Mouse (Mus musculus): Measurements from ENCODE around the gene Pola1. TPM values are rescaled to one million over a fixed set of nuclear protein-coding genes. Genes with fewer than 3 reads are reported as not detected.

The Pola1 gene
- polyA plus RNA-seq, 1 experiment = 1.4 TPM

- Histone ChIP-seq H3K27me3 (ENCODE audit: control insufficient read depth, insufficient read depth, insufficient read length) (no peaks in the 10 kb centered on the region), H3K36me3 (ENCODE audit: control insufficient read depth, insufficient read depth) (no peaks in the 10 kb centered on the region), H3K4me2 (ENCODE audit: low read depth) (no peak overlapping the region), H3K4me3 (no peak overlapping the region), H3ac (ENCODE audit: control insufficient read depth, insufficient read length) (no peak overlapping the region), H3K79me2 (ENCODE audit: control insufficient read depth, insufficient read depth) (no peaks in the 10 kb centered on the region)
- TF ChIP-seq MYOD1 (IDR thresholded peaks at IDR 0.05; ENCODE audit: control insufficient read depth in 1 of 3, insufficient read length in 2 of 3, low read depth in 2 of 3) (no peak), POLR2AphosphoS2 (IDR thresholded peaks at IDR 0.05; ENCODE audit: insufficient read length, low read depth) (no peak), MYOG (IDR thresholded peaks at IDR 0.05; ENCODE audit: control insufficient read depth in 1 of 3, insufficient read depth in 1 of 3, insufficient read length in 2 of 3, low read depth in 2 of 3) (no peak), TCF12 (IDR thresholded peaks at IDR 0.05; ENCODE audit: insufficient read depth, poor library complexity, severe bottlenecking) (no peak), E2F4 (IDR thresholded peaks at IDR 0.05; ENCODE audit: insufficient read depth) (no peak), MAX (IDR thresholded peaks at IDR 0.05; ENCODE audit: low read depth) (no peak), REST (IDR thresholded peaks at IDR 0.05; ENCODE audit: insufficient read depth, insufficient read length) (no peak), CEBPB (IDR thresholded peaks at IDR 0.05; ENCODE audit: insufficient read depth, poor library complexity, severe bottlenecking) (no peak), TCF3 (IDR thresholded peaks at IDR 0.05; ENCODE audit: insufficient read length, low read depth) (no peak), POLR2A (IDR thresholded peaks at IDR 0.05; ENCODE audit: insufficient read length, low read depth) (no peak), USF1 (IDR thresholded peaks at IDR 0.05; ENCODE audit: low read depth) (no peak), SRF (IDR thresholded peaks at IDR 0.05; ENCODE audit: control insufficient read depth, insufficient read length, low read depth) (no peak)
These were observed 326.2 kb downstream of the Pola1 start for GRCm38 (mm10) chrX:93305780-93306179.

- no peak overlapping the region for H3ac ChIP-seq (ENCODE audit: control insufficient read depth, insufficient read length)
- peaks cover 6% of the 10 kb centered on the region for H3K27me3 ChIP-seq (ENCODE audit: control insufficient read depth, insufficient read depth, insufficient read length)
- no peak overlapping the region for H3K4me2 ChIP-seq (ENCODE audit: low read depth)
- no peaks in the 10 kb centered on the region for H3K79me2 ChIP-seq (ENCODE audit: control insufficient read depth, insufficient read depth)
- no peak for TF ChIP-seq TCF12 (IDR thresholded peaks at IDR 0.05; ENCODE audit: insufficient read depth, poor library complexity, severe bottlenecking)
- no peak for TF ChIP-seq REST (IDR thresholded peaks at IDR 0.05; ENCODE audit: insufficient read depth, insufficient read length)
- no peak for TF ChIP-seq MAX (IDR thresholded peaks at IDR 0.05; ENCODE audit: low read depth)
- no peak for TF ChIP-seq MYOG (IDR thresholded peaks at IDR 0.05; ENCODE audit: control insufficient read depth in 1 of 3, insufficient read depth in 1 of 3, insufficient read length in 2 of 3, low read depth in 2 of 3)
- no peak for TF ChIP-seq TCF3 (IDR thresholded peaks at IDR 0.05; ENCODE audit: insufficient read length, low read depth)
- no peak for TF ChIP-seq POLR2A (IDR thresholded peaks at IDR 0.05; ENCODE audit: insufficient read length, low read depth)
- no peak for TF ChIP-seq E2F4 (IDR thresholded peaks at IDR 0.05; ENCODE audit: insufficient read depth)
- TF ChIP-seq MYOD1 (IDR thresholded peaks at IDR 0.05; ENCODE audit: control insufficient read depth in 1 of 3, insufficient read length in 2 of 3, low read depth in 2 of 3) = no peak
- H3K36me3 ChIP-seq (ENCODE audit: control insufficient read depth, insufficient read depth) = no peaks in the 10 kb centered on the region
- no peak overlapping the region for H3K4me3 ChIP-seq
These were observed 330.2 kb downstream of the Pola1 start for GRCm38 (mm10) chrX:93301798-93302197.

GRCm38 (mm10) chrX:93300183-93300815 is 331.7 kb downstream of the Pola1 start:
- H3K79me2 ChIP-seq (ENCODE audit: control insufficient read depth, insufficient read depth) = no peaks in the 10 kb centered on the region
- no peak for TF ChIP-seq MYOG (IDR thresholded peaks at IDR 0.05; ENCODE audit: control insufficient read depth in 1 of 3, insufficient read depth in 1 of 3, insufficient read length in 2 of 3, low read depth in 2 of 3)
- no peak for TF ChIP-seq SRF (IDR thresholded peaks at IDR 0.05; ENCODE audit: control insufficient read depth, insufficient read length, low read depth)
- no peak for TF ChIP-seq MAX (IDR thresholded peaks at IDR 0.05; ENCODE audit: low read depth)
- TF ChIP-seq TCF12 (IDR thresholded peaks at IDR 0.05; ENCODE audit: insufficient read depth, poor library complexity, severe bottlenecking) = no peak
- TF ChIP-seq POLR2A (IDR thresholded peaks at IDR 0.05; ENCODE audit: insufficient read length, low read depth) = no peak
- TF ChIP-seq TCF3 (IDR thresholded peaks at IDR 0.05; ENCODE audit: insufficient read length, low read depth) = no peak
- TF ChIP-seq E2F4 (IDR thresholded peaks at IDR 0.05; ENCODE audit: insufficient read depth) = no peak
- no peak for TF ChIP-seq REST (IDR thresholded peaks at IDR 0.05; ENCODE audit: insufficient read depth, insufficient read length)
- no peak for TF ChIP-seq POLR2AphosphoS2 (IDR thresholded peaks at IDR 0.05; ENCODE audit: insufficient read length, low read depth)
- TF ChIP-seq MYOD1 (IDR thresholded peaks at IDR 0.05; ENCODE audit: control insufficient read depth in 1 of 3, insufficient read length in 2 of 3, low read depth in 2 of 3) = no peak
- TF ChIP-seq CEBPB (IDR thresholded peaks at IDR 0.05; ENCODE audit: insufficient read depth, poor library complexity, severe bottlenecking) = no peak
- TF ChIP-seq USF1 (IDR thresholded peaks at IDR 0.05; ENCODE audit: low read depth) = no peak
- no peaks in the 10 kb centered on the region for H3K36me3 ChIP-seq (ENCODE audit: control insufficient read depth, insufficient read depth)
- no peak overlapping the region for H3K4me3 ChIP-seq
- no peak overlapping the region for H3K4me2 ChIP-seq (ENCODE audit: low read depth)
- peaks cover 14% of the 10 kb centered on the region for H3K27me3 ChIP-seq (ENCODE audit: control insufficient read depth, insufficient read depth, insufficient read length)
- H3ac ChIP-seq (ENCODE audit: control insufficient read depth, insufficient read length) = no peak overlapping the region

DNA sequence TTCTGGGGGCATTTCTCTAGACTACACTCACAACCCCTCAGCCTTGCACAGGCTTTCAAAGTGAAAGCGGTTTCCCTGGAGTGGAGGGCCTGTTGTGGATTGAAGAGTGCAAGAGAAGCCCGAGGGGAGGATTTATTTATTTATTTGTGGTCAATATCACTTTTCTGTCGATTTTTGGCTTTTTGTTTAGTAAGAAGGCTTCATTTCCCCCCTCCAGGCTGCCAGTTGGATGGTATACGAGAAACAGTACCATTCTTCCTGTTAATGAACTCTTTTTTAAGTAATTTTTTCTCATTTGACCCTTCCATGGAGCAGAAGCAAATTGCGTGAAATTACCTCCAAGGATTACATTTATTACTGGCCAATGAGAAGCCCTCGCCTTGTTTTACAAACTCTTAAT is 332.2 kb downstream of the Pola1 start:
- no peak overlapping the region for H3ac ChIP-seq (ENCODE audit: control insufficient read depth, insufficient read length)
- no peak for TF ChIP-seq SRF (IDR thresholded peaks at IDR 0.05; ENCODE audit: control insufficient read depth, insufficient read length, low read depth)
- no peak for TF ChIP-seq MYOG (IDR thresholded peaks at IDR 0.05; ENCODE audit: control insufficient read depth in 1 of 3, insufficient read depth in 1 of 3, insufficient read length in 2 of 3, low read depth in 2 of 3)
- no peak for TF ChIP-seq USF1 (IDR thresholded peaks at IDR 0.05; ENCODE audit: low read depth)
- no peak for TF ChIP-seq MAX (IDR thresholded peaks at IDR 0.05; ENCODE audit: low read depth)
- TF ChIP-seq CEBPB (IDR thresholded peaks at IDR 0.05; ENCODE audit: insufficient read depth, poor library complexity, severe bottlenecking) = no peak
- no peak for TF ChIP-seq TCF3 (IDR thresholded peaks at IDR 0.05; ENCODE audit: insufficient read length, low read depth)
- TF ChIP-seq POLR2A (IDR thresholded peaks at IDR 0.05; ENCODE audit: insufficient read length, low read depth) = no peak
- no peak overlapping the region for H3K4me2 ChIP-seq (ENCODE audit: low read depth)
- peaks cover 15% of the 10 kb centered on the region for H3K27me3 ChIP-seq (ENCODE audit: control insufficient read depth, insufficient read depth, insufficient read length)
- H3K36me3 ChIP-seq (ENCODE audit: control insufficient read depth, insufficient read depth) = no peaks in the 10 kb centered on the region
- no peak overlapping the region for H3K4me3 ChIP-seq
- no peaks in the 10 kb centered on the region for H3K79me2 ChIP-seq (ENCODE audit: control insufficient read depth, insufficient read depth)

Data from myocyte (in vitro differentiated cells).